Mouse (Mus musculus): ENCODE results near the gene Tenm4. TPM values are rescaled to one million over a fixed set of nuclear protein-coding genes. Genes with fewer than 3 reads are reported as not detected.

The Tenm4 gene
- polyA plus RNA-seq, 1 experiment from 2014 or later, result 62.8 TPM

GRCm38 (mm10) chr7:96222569-96222968 is 51.5 kb downstream of the Tenm4 start:
- Histone ChIP-seq H3K36me3 (no peaks in the 10 kb centered on the region), H3K27ac (no peak overlapping the region), H3K9me3 (no peaks in the 10 kb centered on the region), H3K9ac (no peak overlapping the region), H3K4me1 (no peaks in the 10 kb centered on the region), H3K4me2 (replicated peaks) (no peak overlapping the region), H3K27me3 (no peaks in the 10 kb centered on the region), H3K4me3 (no peak overlapping the region)
- no peak for ATAC-seq (ENCODE audit: insufficient number of reproducible peaks, insufficient read depth, low FRiP score, low TSS enrichment)
- 84% methylated on average over 1 of the region's 1 CpGs for WGBS

GRCm38 (mm10) chr7:96228562-96229268 is 57.7 kb downstream of the Tenm4 start:
- H3K9me3 ChIP-seq, result no peaks in the 10 kb centered on the region
- no peak overlapping the region for H3K9ac ChIP-seq
- ATAC-seq (ENCODE audit: insufficient number of reproducible peaks, insufficient read depth, low FRiP score, low TSS enrichment), result no peak
- H3K4me3 ChIP-seq, result no peak overlapping the region
- no peak overlapping the region for H3K4me2 ChIP-seq (replicated peaks)
- H3K27ac ChIP-seq, result no peak overlapping the region
- peaks cover 29% of the 10 kb centered on the region for H3K4me1 ChIP-seq
- 76% methylated on average over 6 of the region's 6 CpGs for WGBS
- H3K27me3 ChIP-seq, result no peaks in the 10 kb centered on the region
- no peaks in the 10 kb centered on the region for H3K36me3 ChIP-seq

DNA sequence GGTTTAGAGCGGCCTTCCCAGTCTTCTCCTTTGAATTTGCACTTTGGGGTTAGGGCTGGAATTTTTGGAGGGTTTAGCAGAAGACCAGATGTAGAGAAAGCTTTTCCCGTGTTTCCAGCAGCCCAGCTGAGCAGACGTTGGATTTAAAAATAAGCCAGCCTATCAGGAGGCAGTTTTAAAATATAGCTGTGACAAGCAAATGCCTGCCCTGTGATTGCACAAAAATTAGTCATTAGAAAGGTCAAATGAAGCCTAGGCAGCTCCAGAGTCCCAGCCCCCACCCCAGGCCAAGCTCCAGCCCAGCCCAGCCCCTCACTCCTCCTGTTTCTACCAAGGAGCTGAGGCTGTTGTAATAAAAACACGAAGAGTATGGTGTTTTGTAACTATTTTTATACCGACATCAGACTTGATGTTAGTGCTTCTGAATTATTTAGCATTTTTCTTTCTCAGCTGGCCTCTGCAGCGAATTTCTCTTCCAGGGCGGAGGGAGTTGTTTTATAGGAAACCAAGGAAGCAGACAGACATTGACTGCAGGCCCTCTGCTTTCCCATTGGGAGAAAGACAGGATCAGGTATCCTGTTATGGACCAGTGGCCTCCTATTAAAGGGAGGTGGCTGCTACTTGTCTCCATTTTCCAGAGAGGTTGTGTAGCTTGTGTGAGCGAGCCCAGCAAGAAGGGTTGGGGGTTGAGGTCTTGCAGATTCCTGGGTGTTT is 59.1 kb downstream of the Tenm4 start:
- WGBS, result 50% methylated on average over 8 of the region's 8 CpGs
- H3K4me2 ChIP-seq (replicated peaks), result no peak overlapping the region
- peak overlapping the region; percentile 52; the same call in 1 of the 2 replicates for H3K27ac ChIP-seq
- no peaks in the 10 kb centered on the region for H3K27me3 ChIP-seq
- no peak overlapping the region for H3K4me3 ChIP-seq
- no peaks in the 10 kb centered on the region for H3K36me3 ChIP-seq
- peaks cover 29% of the 10 kb centered on the region for H3K4me1 ChIP-seq
- no peaks in the 10 kb centered on the region for H3K9me3 ChIP-seq
- no peak overlapping the region for H3K9ac ChIP-seq
- ATAC-seq (ENCODE audit: insufficient number of reproducible peaks, insufficient read depth, low FRiP score, low TSS enrichment), result no peak

GRCm38 (mm10) chr7:96230720-96231241 is 59.7 kb downstream of the Tenm4 start:
- Histone ChIP-seq H3K4me2 (replicated peaks) (no peak overlapping the region), H3K27ac (peak overlapping the region; percentile 52; the same call in 1 of the 2 replicates), H3K4me3 (no peak overlapping the region), H3K9me3 (no peaks in the 10 kb centered on the region), H3K9ac (no peak overlapping the region), H3K36me3 (no peaks in the 10 kb centered on the region), H3K27me3 (no peaks in the 10 kb centered on the region), H3K4me1 (peaks cover 29% of the 10 kb centered on the region)
- WGBS, result 41% methylated on average over 9 of the region's 9 CpGs
- peak; percentile 54; the same call in 1 of the 2 replicates for ATAC-seq (ENCODE audit: insufficient number of reproducible peaks, insufficient read depth, low FRiP score, low TSS enrichment)

GRCm38 (mm10) chr7:96235847-96236246 is 64.8 kb downstream of the Tenm4 start:
- no peak overlapping the region for H3K9ac ChIP-seq
- no peak overlapping the region for H3K27ac ChIP-seq
- no peak overlapping the region for H3K4me2 ChIP-seq (replicated peaks)
- no peaks in the 10 kb centered on the region for H3K36me3 ChIP-seq
- H3K4me1 ChIP-seq, result peaks cover 5% of the 10 kb centered on the region
- H3K4me3 ChIP-seq, result no peak overlapping the region
- WGBS, result 77% methylated on average over 6 of the region's 6 CpGs
- no peak for ATAC-seq (ENCODE audit: insufficient number of reproducible peaks, insufficient read depth, low FRiP score, low TSS enrichment)
- no peaks in the 10 kb centered on the region for H3K9me3 ChIP-seq
- no peaks in the 10 kb centered on the region for H3K27me3 ChIP-seq

GRCm38 (mm10) chr7:96240661-96241060 is 69.6 kb downstream of the Tenm4 start:
- H3K27ac ChIP-seq, result no peak overlapping the region

GRCm38 (mm10) chr7:96242328-96243185 is 71.5 kb downstream of the Tenm4 start:
- Histone ChIP-seq H3K4me1 (no peaks in the 10 kb centered on the region), H3K36me3 (peaks cover 4% of the 10 kb centered on the region; the same call in 1 of the 2 replicates), H3K27me3 (no peaks in the 10 kb centered on the region), H3K4me3 (no peak overlapping the region), H3K9ac (no peak overlapping the region), H3K9me3 (no peaks in the 10 kb centered on the region), H3K4me2 (replicated peaks) (no peak overlapping the region), H3K27ac (no peak overlapping the region)
- ATAC-seq (ENCODE audit: insufficient number of reproducible peaks, insufficient read depth, low FRiP score, low TSS enrichment), result no peak
- 68% methylated on average over 4 of the region's 4 CpGs for WGBS

More at GRCm38 (mm10) chr7:96240661-96241060, 69.6 kb downstream of the Tenm4 start:
- Histone ChIP-seq H3K4me2 (replicated peaks) (no peak overlapping the region), H3K4me3 (no peak overlapping the region), H3K9me3 (no peaks in the 10 kb centered on the region), H3K4me1 (no peaks in the 10 kb centered on the region), H3K9ac (no peak overlapping the region), H3K27me3 (no peaks in the 10 kb centered on the region), H3K36me3 (peaks cover 4% of the 10 kb centered on the region; the same call in 1 of the 2 replicates)
- 56% methylated on average over 2 of the region's 2 CpGs for WGBS
- no peak for ATAC-seq (ENCODE audit: insufficient number of reproducible peaks, insufficient read depth, low FRiP score, low TSS enrichment)

- no peak overlapping the region for H3K4me2 ChIP-seq (replicated peaks)
- 73% methylated on average over 1 of the region's 1 CpGs for WGBS
- no peak overlapping the region for H3K27ac ChIP-seq
- H3K27me3 ChIP-seq, result no peaks in the 10 kb centered on the region
- no peak overlapping the region for H3K9ac ChIP-seq
- no peak overlapping the region for H3K4me3 ChIP-seq
- no peaks in the 10 kb centered on the region for H3K9me3 ChIP-seq
- ATAC-seq (ENCODE audit: insufficient number of reproducible peaks, insufficient read depth, low FRiP score, low TSS enrichment), result no peak
- no peaks in the 10 kb centered on the region for H3K4me1 ChIP-seq
- peaks cover 4% of the 10 kb centered on the region; the same call in 1 of the 2 replicates for H3K36me3 ChIP-seq
These were observed 73.8 kb downstream of the Tenm4 start for GRCm38 (mm10) chr7:96244796-96245195.

DNA sequence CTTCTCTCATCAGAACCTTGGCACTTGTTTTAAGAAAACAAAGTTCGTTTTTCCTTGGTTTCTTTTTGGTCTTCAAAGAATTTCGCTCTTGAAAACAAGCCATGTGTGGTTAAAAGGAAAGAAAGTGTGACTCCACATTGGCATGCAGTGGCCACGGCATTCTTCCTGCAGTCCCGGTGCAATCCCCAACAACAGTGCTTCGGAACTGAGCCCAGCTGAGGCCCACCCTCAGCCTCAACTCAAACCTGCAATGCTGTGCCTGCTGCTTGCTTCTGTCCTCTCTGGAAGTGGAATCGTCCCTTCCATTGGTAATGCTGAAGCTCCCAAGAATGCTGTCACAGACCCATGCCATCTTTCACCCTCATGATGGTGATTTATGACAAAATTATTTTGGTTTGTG is 88.6 kb downstream of the Tenm4 start:
- 76% methylated on average over 6 of the region's 6 CpGs for WGBS
- H3K36me3 ChIP-seq, result no peaks in the 10 kb centered on the region

GRCm38 (mm10) chr7:96262182-96262581 is 91.1 kb downstream of the Tenm4 start:
- Histone ChIP-seq H3K4me3 (no peak overlapping the region), H3K4me2 (replicated peaks) (no peak overlapping the region), H3K9me3 (no peaks in the 10 kb centered on the region), H3K27ac (no peak overlapping the region), H3K36me3 (no peaks in the 10 kb centered on the region), H3K4me1 (peaks cover 7% of the 10 kb centered on the region; the same call in 1 of the 2 replicates), H3K27me3 (no peaks in the 10 kb centered on the region), H3K9ac (no peak overlapping the region)
- no peak for ATAC-seq (ENCODE audit: insufficient number of reproducible peaks, insufficient read depth, low FRiP score, low TSS enrichment)

More for the DNA sequence above, 88.6 kb downstream of the Tenm4 start:
- no peak for ATAC-seq (ENCODE audit: insufficient number of reproducible peaks, insufficient read depth, low FRiP score, low TSS enrichment)
- H3K4me3 ChIP-seq, result no peak overlapping the region
- H3K9me3 ChIP-seq, result no peaks in the 10 kb centered on the region
- H3K4me1 ChIP-seq, result no peaks in the 10 kb centered on the region
- H3K9ac ChIP-seq, result no peak overlapping the region
- H3K27ac ChIP-seq, result no peak overlapping the region
- no peak overlapping the region for H3K4me2 ChIP-seq (replicated peaks)
- no peaks in the 10 kb centered on the region for H3K27me3 ChIP-seq

DNA sequence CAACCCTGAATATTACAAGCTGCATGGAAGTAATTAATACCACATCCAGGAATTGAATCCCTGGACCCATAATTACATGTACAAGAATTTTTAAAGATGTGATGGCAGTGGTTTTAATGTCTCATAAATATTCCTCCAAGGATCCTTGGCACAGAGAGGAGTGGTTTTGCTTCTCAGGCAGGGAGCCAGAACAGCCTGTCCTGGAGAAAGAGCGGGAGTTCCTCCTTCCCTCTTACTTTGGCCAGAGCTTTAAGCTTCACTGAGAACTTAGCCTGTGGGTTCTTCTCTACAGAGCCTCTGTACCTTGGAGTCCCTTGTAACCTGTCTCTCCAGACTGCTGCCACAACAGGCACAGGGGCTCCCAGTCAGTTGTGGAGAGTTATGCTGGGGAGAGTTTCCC is 94.9 kb downstream of the Tenm4 start:
- Histone ChIP-seq H3K4me3 (no peak overlapping the region), H3K27me3 (no peaks in the 10 kb centered on the region), H3K4me2 (replicated peaks) (no peak overlapping the region), H3K4me1 (peaks cover 7% of the 10 kb centered on the region; the same call in 1 of the 2 replicates), H3K9ac (no peak overlapping the region), H3K9me3 (no peaks in the 10 kb centered on the region), H3K36me3 (no peaks in the 10 kb centered on the region), H3K27ac (no peak overlapping the region)
- WGBS, result 67% methylated on average over 1 of the region's 1 CpGs
- no peak for ATAC-seq (ENCODE audit: insufficient number of reproducible peaks, insufficient read depth, low FRiP score, low TSS enrichment)

All from embryonic facial prominence, embryonic 12.5 days (tissue).